Mouse (Mus musculus): ENCODE results near the gene Dok7.

DNA sequence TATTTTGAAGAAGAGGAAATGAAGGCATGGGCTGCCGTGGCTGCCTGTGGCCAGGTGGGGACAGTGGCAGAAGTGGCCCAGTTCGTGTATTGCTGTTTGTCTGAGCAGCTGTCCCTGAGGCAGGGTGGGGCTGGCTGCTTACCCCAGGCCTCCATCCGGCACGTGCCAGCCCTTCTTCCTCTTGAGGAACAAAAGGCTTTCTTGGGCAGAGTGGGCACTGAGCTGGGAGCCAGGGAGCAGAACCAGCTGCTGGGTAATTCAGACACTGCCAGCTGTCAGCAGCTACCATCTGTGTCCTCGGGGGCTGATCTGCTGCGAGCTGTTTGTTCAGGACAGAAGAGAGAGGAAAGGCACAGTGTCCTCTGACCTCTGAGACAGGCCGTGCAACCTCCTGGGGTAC is 14.4 kb downstream of the Dok7 start:
- no peak for TF ChIP-seq CTCF (IDR thresholded peaks at IDR 0.05; ENCODE audit: low read depth, low read length)
- TF ChIP-seq POLR2A (IDR thresholded peaks at IDR 0.05; ENCODE audit: insufficient read depth, low read length) = no peak

Measured in ES-Bruce4 (cell line).